Mouse (Mus musculus) adrenal gland, adult 2 months (tissue): ENCODE results near the gene Olfr1326-ps1. TPM values are rescaled to one million over a fixed set of nuclear protein-coding genes. Genes with fewer than 3 reads are reported as not detected.

Experiments used
- DNase-seq: peaks from one replicate; pipeline ENCODE4 v3.0.0; 2021
- long read RNA-seq: library from polyadenylated mRNA; stranded (forward); transcript quantifications from one replicate; pipeline ENCODE4 v2.0.0, GENCODE M21; 2021
- polyA plus RNA-seq: library from polyadenylated mRNA; depleted of rRNA; stranded (reverse); fragments of >200 nt; gene quantifications from 2 replicates; pipeline ENCODE4 v1.2.3, GENCODE M21; 2012; rRNA removed
- total RNA-seq, 2 experiments: library from RNA; stranded (reverse); gene quantifications; 2 replicates each; pipeline ENCODE4 v1.2.3; 2021

The Olfr1326-ps1 gene
- total RNA-seq = not detected
- not detected in 2 replicates for polyA plus RNA-seq
- long read RNA-seq = 0 reads

DNA sequence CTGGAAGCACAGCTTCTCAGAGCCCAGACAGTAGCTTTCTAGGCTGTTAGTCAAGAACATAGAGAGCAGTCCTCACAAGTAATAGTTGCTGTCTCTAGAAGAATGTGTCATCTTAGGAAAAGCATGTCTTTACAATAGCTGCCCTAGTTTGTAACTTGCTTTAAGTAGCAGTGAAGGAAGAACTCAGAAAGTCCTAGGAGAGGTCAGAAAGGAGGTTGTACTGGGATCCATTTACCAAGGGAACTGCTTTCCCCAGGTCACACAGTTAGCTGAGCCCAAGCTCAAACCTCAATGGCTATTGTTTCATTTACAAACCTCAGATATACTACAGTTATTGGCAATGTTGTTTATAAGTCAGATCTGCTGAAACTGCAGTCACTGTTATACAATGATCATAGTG is at the start of gene Olfr1326-ps1:
Olfr1326-ps1 (minus strand) TSS at position 101 of the 400 bp plus-strand sequence.
- no peak for DNase-seq

DNA sequence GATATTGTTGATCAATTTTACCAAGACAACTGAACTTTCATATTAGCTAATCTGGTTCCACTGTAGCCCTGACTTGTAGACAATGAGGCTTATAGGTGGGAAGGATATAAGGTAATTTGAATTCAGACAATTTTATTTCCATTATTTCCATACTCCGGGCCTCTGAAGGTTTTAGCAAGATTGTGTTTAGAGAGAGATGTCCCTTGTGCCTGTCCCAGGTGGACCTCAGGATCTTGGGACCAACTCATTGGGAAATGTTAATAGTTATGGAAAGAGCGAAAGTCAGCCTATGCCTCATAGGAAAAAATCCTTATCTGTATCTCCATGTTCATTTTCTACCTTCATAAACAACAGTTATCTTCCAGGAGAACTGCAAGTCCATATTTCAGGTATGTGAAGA is 17.7 kb upstream of the Olfr1326-ps1 start, which contains the start of gene Olfr1325:
Olfr1325 (plus strand) TSS at position 301 of the 400 bp plus-strand sequence.
- no peak for DNase-seq

Other genes starting within 250 kb of the Olfr1326-ps1 start
- gene Plxna3, start 245.8 kb downstream of the Olfr1326-ps1 start, total RNA-seq = 10 to 100 TPM in 1 of 2 experiments, 1 to 10 TPM in 1; 7.2 to 12.0 TPM
- gene Plxna3, start 245.8 kb downstream of the Olfr1326-ps1 start, polyA plus RNA-seq = 13.5 and 19.9 TPM in 2 replicates
- gene Lage3, start 221.3 kb downstream of the Olfr1326-ps1 start, total RNA-seq = 10 to 100 TPM; 47.4 to 56.2 TPM
- 31.4 and 44.2 TPM in 2 replicates for gene Lage3, start 221.3 kb downstream of the Olfr1326-ps1 start, polyA plus RNA-seq
- 10 to 100 TPM; 64.3 to 67.5 TPM for gene Ubl4a, start 201.7 kb downstream of the Olfr1326-ps1 start, total RNA-seq
- gene Ubl4a, start 201.7 kb downstream of the Olfr1326-ps1 start, polyA plus RNA-seq = 31.3 and 37.0 TPM in 2 replicates
- 10 to 100 TPM; 16.9 to 27.8 TPM for gene Slc10a3, start 201.5 kb downstream of the Olfr1326-ps1 start, total RNA-seq
- gene Slc10a3, start 201.5 kb downstream of the Olfr1326-ps1 start, polyA plus RNA-seq = 23.1 and 27.3 TPM in 2 replicates
- gene Fam3a, start 181.6 kb downstream of the Olfr1326-ps1 start, total RNA-seq = 10 to 100 TPM; 25.1 to 36.6 TPM
- gene Fam3a, start 181.6 kb downstream of the Olfr1326-ps1 start, polyA plus RNA-seq = 48.8 and 51.3 TPM in 2 replicates
- gene Ikbkg, start 181.6 kb downstream of the Olfr1326-ps1 start, total RNA-seq = 100 to 1,000 TPM in 1 of 2 experiments, 10 to 100 TPM in 1; 61.8 to 103 TPM
- gene Ikbkg, start 181.6 kb downstream of the Olfr1326-ps1 start, polyA plus RNA-seq = 13.7 and 17.3 TPM in 2 replicates
- 100 to 1,000 TPM; 169 to 217 TPM for gene G6pdx, start 145.7 kb downstream of the Olfr1326-ps1 start, total RNA-seq
- gene G6pdx, start 145.7 kb downstream of the Olfr1326-ps1 start, polyA plus RNA-seq = 55.0 and 66.1 TPM in 2 replicates
- gene Gm6880, start 93.5 kb downstream of the Olfr1326-ps1 start, total RNA-seq = not detected
- not detected in 2 replicates for gene Gm6880, start 93.5 kb downstream of the Olfr1326-ps1 start, polyA plus RNA-seq
- not detected for gene Olfr1325, start 17.8 kb upstream of the Olfr1326-ps1 start, total RNA-seq
- gene Olfr1325, start 17.8 kb upstream of the Olfr1326-ps1 start, polyA plus RNA-seq = not detected in 2 replicates
- gene Gm5640, start 70.7 kb upstream of the Olfr1326-ps1 start, total RNA-seq = not detected
- gene Gm5640, start 70.7 kb upstream of the Olfr1326-ps1 start, polyA plus RNA-seq = not detected in 2 replicates
- not detected for gene Gm6890, start 166.0 kb upstream of the Olfr1326-ps1 start, total RNA-seq
- gene Gm6890, start 166.0 kb upstream of the Olfr1326-ps1 start, polyA plus RNA-seq = not detected in 2 replicates